Mouse (Mus musculus): ENCODE measurements around the gene Gm20431.

GRCm38 (mm10) chr2:167617472-167617871, 43.8 kb downstream of the Gm20431 start:
- TF ChIP-seq CTCF (IDR thresholded peaks at IDR 0.05; ENCODE audit: control insufficient read depth, insufficient read depth, insufficient replicate concordance, low read depth, low read length) (no peak), POLR2A (IDR thresholded peaks at IDR 0.05; ENCODE audit: control insufficient read depth, low read depth, low read length) (no peak)

Data from testis, adult 2 months (tissue).